Mouse (Mus musculus): ENCODE data around the gene Syngr3. TPM values are rescaled to one million over a fixed set of nuclear protein-coding genes. Genes with fewer than 3 reads are reported as not detected.

Gene Syngr3
- 114 and 115 TPM in 2 replicates for polyA plus RNA-seq (2015; fragmentation: Nextera tagmentation; extraction: Ambion mirVana)

DNA sequence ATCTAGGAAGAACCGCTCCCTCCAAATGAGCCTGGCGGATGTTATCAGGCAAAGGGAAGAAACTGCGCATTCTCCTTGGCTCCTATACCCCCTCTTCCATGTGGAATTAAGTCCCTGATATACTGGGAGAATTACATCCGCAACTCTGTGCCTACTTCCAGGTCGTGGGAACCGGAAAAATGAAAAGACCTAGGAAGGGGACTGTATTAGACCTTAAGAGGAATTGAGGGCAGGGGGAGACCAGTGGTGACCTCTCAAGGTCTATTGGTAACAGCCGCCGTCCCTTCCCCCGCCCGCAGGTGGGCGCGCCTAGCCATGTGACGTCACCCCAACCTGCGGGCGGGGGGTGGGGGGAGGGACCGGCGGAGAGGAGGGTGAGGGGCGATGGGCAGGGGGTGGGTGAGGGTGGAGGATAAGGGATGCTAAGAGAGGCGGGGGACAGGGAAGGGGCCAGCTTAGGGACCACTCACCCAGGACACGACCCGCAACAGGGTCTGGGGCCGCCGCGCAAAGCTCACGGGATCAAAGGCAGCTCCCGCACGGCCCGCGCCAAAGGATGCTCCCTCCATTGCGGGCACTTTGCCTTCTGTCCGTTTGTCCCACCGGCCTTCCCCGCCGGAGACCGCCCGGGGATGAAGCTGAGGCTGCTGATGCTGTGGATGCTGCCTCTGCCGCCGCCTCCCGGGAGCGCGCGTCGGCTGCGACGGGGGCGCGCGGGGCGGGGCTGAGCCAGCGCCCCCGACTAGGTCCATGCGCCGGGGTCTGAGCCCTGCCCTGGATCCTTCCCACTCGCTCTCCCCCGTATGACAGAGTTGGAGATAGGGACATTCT, at the start of gene Syngr3:
Gene Syngr3 (minus strand): TSS at position 705 of the 831 bp plus-strand sequence.
- H3K4me2 ChIP-seq: peak within 1 kb of the TSS; percentile 72
- 1% methylated on average over 54 of the region's 55 CpGs for WGBS
- no peaks in the 10 kb centered on the region for H3K9me3 ChIP-seq
- peak within 1 kb of the TSS; percentile 79 for H3K4me3 ChIP-seq
- peaks cover 40% of the 10 kb centered on the region for H3K4me1 ChIP-seq (replicated peaks)
- H3K9ac ChIP-seq: peak within 1 kb of the TSS; percentile 94
- H3K27ac ChIP-seq: peak within 1 kb of the TSS; percentile 94
- H3K36me3 ChIP-seq: peaks cover 22% of the 10 kb centered on the region
- H3K27me3 ChIP-seq: peaks cover 37% of the 10 kb centered on the region
- peak; percentile 72 for ATAC-seq (ENCODE audit: low FRiP score)

DNA sequence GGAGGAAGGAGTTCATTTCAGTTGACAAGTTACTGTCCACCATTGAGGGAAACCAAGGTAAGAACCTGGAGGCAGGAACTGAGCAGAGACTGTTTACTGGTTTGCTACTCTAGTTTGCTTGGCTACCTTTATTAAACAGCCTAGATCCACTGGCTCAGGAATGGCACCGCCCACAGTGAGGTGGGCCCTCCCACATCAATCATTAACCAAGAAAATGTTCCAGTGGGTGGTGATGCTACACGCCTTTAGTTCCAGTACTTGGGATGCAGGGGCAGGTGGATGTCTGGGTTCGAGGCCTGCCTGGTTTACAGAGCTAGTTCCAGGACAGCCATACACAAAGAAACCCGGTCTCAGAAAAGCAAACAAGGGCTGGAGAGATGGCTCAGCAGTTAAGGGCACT, 48.5 kb upstream of the Syngr3 start:
- 84% methylated on average over 4 of the region's 4 CpGs for WGBS
- H3K27ac ChIP-seq: no peak overlapping the region

DNA sequence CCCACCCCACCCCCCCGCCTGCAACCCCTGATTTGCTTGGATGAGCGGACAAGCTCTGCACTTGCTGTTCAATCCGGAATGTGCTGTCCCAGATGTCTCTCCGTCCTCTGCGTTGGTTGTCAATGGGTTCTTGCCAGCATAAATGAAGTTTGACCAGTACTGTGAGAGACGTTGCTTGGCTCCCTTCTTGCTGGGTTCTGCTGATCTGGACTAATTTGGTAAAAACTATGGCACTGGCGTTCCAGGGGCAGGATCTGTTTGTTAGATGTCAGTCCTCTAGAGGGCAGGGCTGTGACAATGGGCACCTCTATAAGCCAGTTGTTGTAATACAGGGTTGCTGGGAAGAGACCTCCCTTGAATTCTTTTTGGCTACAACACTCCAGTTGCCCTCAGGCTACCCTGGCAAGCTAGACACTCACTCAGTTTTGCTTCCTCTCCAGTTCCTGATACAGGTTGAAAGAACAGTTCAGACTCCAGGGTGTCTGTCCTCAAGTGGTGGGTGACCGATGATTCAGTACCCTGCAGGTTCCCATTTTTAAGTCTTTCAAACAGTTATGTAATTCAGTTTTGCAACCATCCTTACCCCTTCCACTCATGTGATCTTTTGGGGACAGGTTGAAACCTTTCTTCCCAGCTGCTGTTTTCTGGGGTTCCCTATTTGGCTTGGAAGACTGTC, 47.5 kb upstream of the Syngr3 start:
- 0 out of 2 replicates have a peak, but pooled peaks cover 3% of the 10 kb centered on the region for H3K27me3 ChIP-seq
- H3K36me3 ChIP-seq: peaks cover 16% of the 10 kb centered on the region
- peak overlapping the region; percentile 68 for H3K4me2 ChIP-seq
- peak overlapping the region; percentile 69; the same call in 1 of the 2 replicates for H3K9ac ChIP-seq
- WGBS: 28% methylated on average over 8 of the region's 8 CpGs
- H3K4me3 ChIP-seq: peak overlapping the region; percentile 51
- no peaks in the 10 kb centered on the region for H3K9me3 ChIP-seq
- ATAC-seq (ENCODE audit: low FRiP score): no peak
- peaks cover 27% of the 10 kb centered on the region for H3K4me1 ChIP-seq (replicated peaks)
- H3K27ac ChIP-seq: no peak overlapping the region

More for the DNA sequence above, 48.5 kb upstream of the Syngr3 start:
- H3K4me2 ChIP-seq: no peak overlapping the region
- peaks cover 21% of the 10 kb centered on the region for H3K36me3 ChIP-seq
- no peaks in the 10 kb centered on the region for H3K27me3 ChIP-seq
- no peak for ATAC-seq (ENCODE audit: low FRiP score)
- no peaks in the 10 kb centered on the region for H3K9me3 ChIP-seq
- H3K4me1 ChIP-seq (replicated peaks): peaks cover 27% of the 10 kb centered on the region
- no peak overlapping the region for H3K9ac ChIP-seq
- no peak overlapping the region for H3K4me3 ChIP-seq

DNA sequence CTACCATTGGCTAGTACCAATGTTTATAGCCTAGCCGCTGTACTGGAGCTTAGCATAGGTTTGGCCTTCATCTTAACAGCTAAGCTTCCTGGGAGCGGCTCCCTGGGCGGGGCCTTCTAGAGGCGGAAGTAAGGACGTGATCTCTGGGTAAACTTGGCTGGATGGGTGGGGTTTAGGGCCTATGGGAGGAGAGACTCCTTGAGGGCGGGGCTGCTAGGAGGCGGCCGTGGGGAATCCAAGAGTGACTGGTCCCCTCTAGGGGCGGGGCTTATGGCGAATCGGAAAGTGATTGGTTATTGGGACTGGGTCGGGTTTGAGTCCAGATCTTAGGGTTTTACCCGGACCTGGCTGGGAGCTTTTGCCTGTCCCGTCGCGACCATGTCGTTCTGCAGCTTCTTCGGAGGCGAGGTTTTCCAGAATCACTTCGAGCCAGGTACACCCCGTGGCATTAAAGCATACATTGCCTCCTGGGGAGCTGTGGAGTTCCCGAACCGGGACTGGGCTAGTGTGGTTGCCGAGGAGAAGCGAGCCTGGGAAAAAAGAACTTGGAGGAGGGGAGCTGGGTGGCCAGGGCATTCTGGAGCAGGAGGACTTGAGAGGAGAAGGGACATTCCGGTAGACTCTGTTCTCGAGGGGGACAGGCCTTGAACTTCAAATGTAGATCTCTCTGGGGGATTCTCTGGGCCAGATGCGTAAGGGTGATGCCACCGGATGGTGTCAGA, 46.7 kb upstream of the Syngr3 start, which contains the start of gene Msrb1:
Gene Msrb1 (plus strand): TSS at position 313 of the 722 bp plus-strand sequence.
- Histone ChIP-seq H3K4me3 (peak within 1 kb of the TSS; percentile 51), H3K9me3 (no peaks in the 10 kb centered on the region), H3K27me3 (0 out of 2 replicates have a peak, but pooled peaks cover 8% of the 10 kb centered on the region), H3K27ac (peak within 1 kb of the TSS; percentile 73; the same call in 1 of the 2 replicates), H3K4me2 (peak within 1 kb of the TSS; percentile 68), H3K9ac (peak within 1 kb of the TSS; percentile 69), H3K4me1 (replicated peaks) (peaks cover 27% of the 10 kb centered on the region), H3K36me3 (peaks cover 10% of the 10 kb centered on the region; the same call in 1 of the 2 replicates)
- ATAC-seq (ENCODE audit: low FRiP score): peak; percentile 94
- 1% methylated on average over 29 of the region's 29 CpGs for WGBS

DNA sequence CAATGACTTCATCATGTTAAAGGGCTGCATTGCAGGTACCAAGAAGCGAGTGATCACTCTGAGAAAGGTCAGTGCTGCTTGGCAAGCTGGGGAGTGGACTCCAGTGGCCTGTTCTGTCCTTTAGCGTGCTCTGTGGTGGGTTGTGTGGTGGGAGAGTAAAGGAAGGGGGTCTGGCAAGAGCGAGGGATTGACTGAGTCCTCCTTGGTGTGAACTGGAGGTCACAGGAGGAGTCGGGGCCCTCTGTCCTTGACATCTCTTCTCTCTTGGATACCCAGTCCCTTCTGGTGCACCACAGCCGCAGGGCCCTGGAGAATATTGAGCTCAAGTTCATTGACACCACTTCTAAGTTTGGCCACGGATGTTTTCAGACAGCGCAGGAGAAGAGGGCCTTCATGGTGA, 45.7 kb upstream of the Syngr3 start:
- Histone ChIP-seq H3K27me3 (0 out of 2 replicates have a peak, but pooled peaks cover 11% of the 10 kb centered on the region), H3K27ac (no peak overlapping the region), H3K4me2 (peak overlapping the region; percentile 68), H3K36me3 (peaks cover 4% of the 10 kb centered on the region; the same call in 1 of the 2 replicates), H3K4me3 (0 out of 2 replicates have a peak overlapping the region, but pooled peaks have one; percentile 51), H3K9me3 (no peaks in the 10 kb centered on the region), H3K9ac (no peak overlapping the region), H3K4me1 (replicated peaks) (peaks cover 27% of the 10 kb centered on the region)
- no peak for ATAC-seq (ENCODE audit: low FRiP score)
- 90% methylated on average over 7 of the region's 7 CpGs for WGBS

DNA sequence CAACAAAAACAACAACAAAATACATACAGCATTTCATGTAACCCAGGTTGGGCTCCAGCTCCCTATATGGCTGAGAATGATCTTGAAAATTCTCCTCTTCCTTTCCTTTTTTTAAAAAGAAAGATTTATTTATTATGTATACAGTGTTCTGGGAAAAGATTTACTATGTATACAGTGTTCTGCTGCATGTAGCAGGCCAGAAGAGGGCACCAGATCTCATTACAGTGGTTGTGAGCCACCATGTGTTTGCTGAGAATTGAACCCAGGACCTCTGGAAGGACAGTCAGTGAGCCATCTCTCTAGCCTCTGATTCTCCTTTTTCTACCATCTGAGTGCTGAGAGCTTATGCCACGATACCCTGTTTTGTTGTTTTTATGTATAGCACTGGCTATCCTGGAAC, 44.8 kb upstream of the Syngr3 start:
- Histone ChIP-seq H3K27me3 (0 out of 2 replicates have a peak, but pooled peaks cover 11% of the 10 kb centered on the region), H3K4me2 (no peak overlapping the region), H3K9ac (no peak overlapping the region), H3K9me3 (no peaks in the 10 kb centered on the region), H3K36me3 (no peaks in the 10 kb centered on the region), H3K4me1 (replicated peaks) (peaks cover 27% of the 10 kb centered on the region), H3K27ac (no peak overlapping the region), H3K4me3 (no peak overlapping the region)
- 85% methylated on average over 1 of the region's 1 CpGs for WGBS
- no peak for ATAC-seq (ENCODE audit: low FRiP score)

DNA sequence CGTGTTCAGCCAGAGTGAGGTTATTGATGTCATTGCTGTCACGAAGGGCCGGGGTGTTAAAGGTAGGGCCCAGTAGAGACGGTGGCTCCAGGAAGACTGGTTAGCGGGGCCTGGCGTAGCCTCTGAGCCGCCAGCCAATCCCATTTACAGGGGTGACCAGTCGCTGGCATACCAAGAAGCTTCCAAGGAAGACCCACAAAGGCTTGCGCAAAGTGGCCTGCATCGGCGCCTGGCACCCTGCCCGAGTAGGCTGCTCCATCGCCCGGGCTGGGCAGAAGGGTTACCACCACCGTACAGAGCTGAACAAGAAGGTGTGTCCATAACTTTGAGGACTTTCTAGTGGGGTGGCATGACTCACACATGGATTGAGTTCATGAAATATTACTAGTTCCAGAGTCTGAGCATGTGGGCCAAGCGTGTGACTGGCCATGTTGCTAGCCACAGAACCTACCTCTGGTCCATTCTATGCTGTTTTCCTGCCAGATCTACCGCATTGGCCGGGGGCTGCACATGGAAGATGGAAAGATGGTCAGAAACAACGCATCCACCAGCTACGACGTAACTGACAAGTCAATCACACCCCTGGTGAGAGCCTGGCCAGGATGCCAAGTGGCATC, 43.8 kb upstream of the Syngr3 start:
- Histone ChIP-seq H3K4me3 (no peak overlapping the region), H3K27ac (no peak overlapping the region), H3K9ac (no peak overlapping the region), H3K4me2 (no peak overlapping the region), H3K36me3 (no peaks in the 10 kb centered on the region), H3K9me3 (no peaks in the 10 kb centered on the region), H3K27me3 (peaks cover 12% of the 10 kb centered on the region; the same call in 1 of the 2 replicates), H3K4me1 (replicated peaks) (peaks cover 27% of the 10 kb centered on the region)
- WGBS: 91% methylated on average over 21 of the region's 21 CpGs
- ATAC-seq (ENCODE audit: low FRiP score): no peak

DNA sequence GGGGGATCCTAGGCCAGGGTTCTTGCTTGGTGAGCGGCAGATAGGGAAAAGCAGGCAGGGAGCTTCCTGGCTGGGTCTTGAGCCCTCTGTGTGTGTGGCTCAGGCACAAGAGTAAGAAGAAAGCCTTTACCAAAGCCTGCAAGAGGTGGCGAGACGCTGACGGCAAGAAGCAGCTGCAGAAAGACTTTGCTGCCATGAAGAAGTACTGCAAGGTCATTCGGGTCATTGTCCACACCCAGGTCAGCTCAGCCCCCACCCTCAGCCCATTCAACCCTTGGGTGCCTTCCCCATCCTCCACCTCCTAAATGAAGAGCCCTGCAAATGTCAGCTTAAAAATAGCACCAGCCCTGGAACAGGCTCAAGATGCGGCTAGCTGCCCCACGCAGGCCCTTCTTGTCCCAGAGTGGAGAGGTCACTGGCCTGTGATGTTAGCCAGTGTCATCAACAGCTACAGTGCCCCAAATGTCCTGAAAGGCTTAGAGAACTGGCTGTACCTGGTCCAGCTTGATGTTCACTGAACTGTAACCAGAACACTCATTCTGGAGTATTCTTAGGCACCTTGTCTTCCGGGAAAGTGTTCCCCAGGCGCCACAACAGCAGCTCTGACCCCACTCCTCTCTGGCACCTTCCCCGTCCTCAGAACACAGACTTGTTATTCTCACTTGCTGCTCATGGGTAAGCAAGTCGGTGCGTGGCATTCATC, 42.6 kb upstream of the Syngr3 start:
- no peak overlapping the region for H3K4me2 ChIP-seq
- H3K4me1 ChIP-seq (replicated peaks): peaks cover 18% of the 10 kb centered on the region
- no peak overlapping the region for H3K27ac ChIP-seq
- H3K9me3 ChIP-seq: no peaks in the 10 kb centered on the region
- no peaks in the 10 kb centered on the region for H3K36me3 ChIP-seq
- no peak for ATAC-seq (ENCODE audit: low FRiP score)
- H3K27me3 ChIP-seq: peaks cover 23% of the 10 kb centered on the region; the same call in 1 of the 2 replicates
- H3K4me3 ChIP-seq: no peak overlapping the region
- H3K9ac ChIP-seq: 0 out of 2 replicates have a peak overlapping the region, but pooled peaks have one; percentile 4
- 78% methylated on average over 12 of the region's 12 CpGs for WGBS

DNA sequence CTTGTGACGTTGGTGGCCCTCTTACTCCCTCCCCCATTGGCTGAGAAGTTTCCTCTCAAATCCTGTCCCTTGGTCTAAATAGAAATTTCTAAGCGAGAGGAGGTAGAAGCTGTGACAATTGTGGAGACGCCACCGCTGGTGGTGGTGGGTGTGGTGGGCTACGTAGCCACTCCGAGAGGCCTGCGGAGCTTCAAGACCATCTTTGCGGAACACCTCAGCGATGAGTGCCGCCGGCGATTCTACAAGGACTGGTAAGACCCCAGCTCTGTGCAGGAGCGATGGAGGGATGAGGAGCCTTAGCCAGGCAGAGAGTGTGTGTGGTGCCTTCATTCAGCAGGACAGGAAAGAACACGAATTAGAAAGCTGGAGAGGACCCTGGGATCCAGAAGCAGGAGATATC, 41.0 kb upstream of the Syngr3 start:
- no peak overlapping the region for H3K4me3 ChIP-seq
- H3K27ac ChIP-seq: no peak overlapping the region
- H3K4me2 ChIP-seq: no peak overlapping the region
- H3K4me1 ChIP-seq (replicated peaks): peaks cover 3% of the 10 kb centered on the region
- no peak overlapping the region for H3K9ac ChIP-seq
- H3K27me3 ChIP-seq: peaks cover 25% of the 10 kb centered on the region; the same call in 1 of the 2 replicates
- H3K36me3 ChIP-seq: no peaks in the 10 kb centered on the region
- ATAC-seq (ENCODE audit: low FRiP score): no peak
- 83% methylated on average over 14 of the region's 14 CpGs for WGBS
- H3K9me3 ChIP-seq: no peaks in the 10 kb centered on the region

DNA sequence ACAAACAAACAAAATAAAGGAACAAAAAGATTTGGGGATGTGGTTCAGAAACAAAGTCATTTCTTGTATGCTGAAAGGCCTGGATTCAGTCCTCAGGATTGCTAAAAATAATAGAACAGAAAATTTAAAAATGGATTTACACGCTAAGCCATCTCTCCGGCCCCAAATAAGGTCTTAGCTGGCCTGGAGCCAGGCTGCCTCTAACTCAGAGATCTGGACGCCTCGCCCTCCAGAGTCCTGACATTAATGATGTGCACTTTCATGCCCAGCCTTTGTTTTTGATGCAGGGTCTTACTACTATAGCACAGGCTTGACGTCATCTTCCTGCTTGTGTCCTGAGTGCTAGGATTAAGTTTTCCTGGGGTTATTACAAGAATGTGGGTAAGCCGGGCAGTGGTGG, 39.3 kb upstream of the Syngr3 start:
- Histone ChIP-seq H3K4me3 (no peak overlapping the region), H3K9ac (no peak overlapping the region), H3K4me2 (no peak overlapping the region), H3K36me3 (no peaks in the 10 kb centered on the region), H3K27me3 (peaks cover 25% of the 10 kb centered on the region; the same call in 1 of the 2 replicates), H3K4me1 (replicated peaks) (no peaks in the 10 kb centered on the region), H3K27ac (no peak overlapping the region), H3K9me3 (no peaks in the 10 kb centered on the region)
- 83% methylated on average over 6 of the region's 6 CpGs for WGBS
- no peak for ATAC-seq (ENCODE audit: low FRiP score)

DNA sequence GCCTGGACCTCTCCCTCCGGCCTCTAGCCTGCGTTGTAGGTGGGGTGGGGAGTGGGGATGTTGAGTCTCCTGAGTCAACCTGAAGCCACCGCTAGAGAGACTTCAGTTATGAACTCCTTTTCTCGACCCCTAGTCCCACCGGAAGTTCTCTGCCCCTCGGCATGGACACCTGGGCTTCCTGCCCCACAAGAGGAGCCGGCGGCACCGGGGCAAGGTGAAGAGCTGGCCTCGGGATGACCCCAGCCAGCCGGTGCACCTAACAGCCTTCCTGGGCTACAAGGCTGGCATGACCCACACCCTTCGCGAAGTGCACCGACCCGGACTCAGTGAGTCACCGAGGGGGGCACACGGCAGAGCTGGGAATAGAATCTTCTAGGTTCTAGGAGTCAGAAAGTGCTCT, 38.4 kb upstream of the Syngr3 start:
- H3K4me1 ChIP-seq (replicated peaks): peaks cover 6% of the 10 kb centered on the region
- H3K27ac ChIP-seq: no peak overlapping the region
- 0 out of 2 replicates have a peak overlapping the region, but pooled peaks have one; percentile 29 for H3K9ac ChIP-seq
- no peaks in the 10 kb centered on the region for H3K9me3 ChIP-seq
- H3K27me3 ChIP-seq: peaks cover 25% of the 10 kb centered on the region; the same call in 1 of the 2 replicates
- H3K4me3 ChIP-seq: no peak overlapping the region
- no peak for ATAC-seq (ENCODE audit: low FRiP score)
- H3K4me2 ChIP-seq: no peak overlapping the region
- WGBS: 76% methylated on average over 17 of the region's 17 CpGs
- H3K36me3 ChIP-seq: no peaks in the 10 kb centered on the region
